Mouse (Mus musculus) heart, adult 2 months (tissue): ENCODE data around the gene Srsf2. TPM values are rescaled to one million over a fixed set of nuclear protein-coding genes. Genes with fewer than 3 reads are reported as not detected.

ENCODE experiments used
- DNase-seq, 2 experiments: peaks; one replicate each; pipeline ENCODE4 v3.0.0; 2021
- H3K27ac ChIP-seq: fragments of 200-600 bp; 2 replicates; pipeline ENCODE4 v1.8.1; 2022
- H3K27me3 ChIP-seq: fragments of 200-500 bp; 2 replicates; pipeline ENCODE4 v1.6.1; 2012; ENCODE audit warnings: mild to moderate bottlenecking, low read length, inconsistent platforms, mixed read lengths; ENCODE audit not compliant: control insufficient read depth, insufficient read depth
- H3K36me3 ChIP-seq: fragments of 200-500 bp; 2 replicates; pipeline ENCODE4 v1.6.1; 2012; ENCODE audit warnings: low read length, inconsistent platforms; ENCODE audit not compliant: control insufficient read depth, insufficient read depth
- H3K4me1 ChIP-seq: fragments of 200-500 bp; 2 replicates; pipeline ENCODE4 v1.6.1; 2011; ENCODE audit warnings: low read length; ENCODE audit not compliant: control insufficient read depth, insufficient read depth
- H3K4me3 ChIP-seq: fragments of 200-600 bp; 2 replicates; pipeline ENCODE4 v1.8.1; 2022
- H3K79me2 ChIP-seq: fragments of 200-500 bp; replicated peaks from 2 replicates; pipeline ENCODE4 v1.6.1; 2012; ENCODE audit warnings: mild to moderate bottlenecking, inconsistent platforms, low read length, moderate library complexity, mixed read lengths; ENCODE audit not compliant: control insufficient read depth, insufficient read depth
- H3K9ac ChIP-seq: fragments of 200-500 bp; 2 replicates; pipeline ENCODE4 v1.6.1; 2012; ENCODE audit warnings: low read depth, mild to moderate bottlenecking, control low read depth, inconsistent platforms, low read length, mixed read lengths
- CTCF ChIP-seq: fragments of 200-600 bp; IDR thresholded peaks from 2 replicates; pipeline ENCODE4 v1.8.1; 2022; ENCODE audit warnings: antibody characterized with exemption, mild to moderate bottlenecking, moderate library complexity
- EP300 ChIP-seq: fragments of 200-500 bp; IDR thresholded peaks from 2 replicates; pipeline ENCODE4 v1.6.1; 2011; ENCODE audit warnings: low read depth, low read length, control low read depth; ENCODE audit not compliant: insufficient read depth
- POLR2A ChIP-seq: fragments of 200-500 bp; IDR thresholded peaks from 2 replicates; pipeline ENCODE4 v1.6.1; 2011; ENCODE audit warnings: mild to moderate bottlenecking, low read depth, low read length, control low read depth; ENCODE audit not compliant: insufficient read depth
- WGBS: fragments of 180-500 bp; shearing (Covaris S2); methylation state at CpG from one replicate; pipeline ENCODE4 v1.1.7; 2018; 5-methylcytosine and 5-hydroxymethylcytosine counted together
- intact Hi-C: fragments of 180-260 bp; cut with DNase I; formaldehyde crosslinking; loops from one replicate; pipeline ENCODE4 v1.15.1; 2025
- polyA plus RNA-seq: library from polyadenylated mRNA; depleted of rRNA; stranded (reverse); fragments of >200 nt; gene quantifications from 2 replicates; pipeline ENCODE4 v1.2.3, GENCODE M21; 2012
- total RNA-seq, 2 experiments: library from RNA; stranded (reverse); gene quantifications; 2 replicates each; pipeline ENCODE4 v1.2.3; 2021

Gene Srsf2
- total and polyA plus RNA-seq, 3 experiments = 91.4 to 158 (median 104) TPM

- intact Hi-C loops = loop anchor here (1.0 to 10.0 kb wide), 2 partner anchors 171 to 289 kb away; no protein-coding TSS in a partner anchor
- TF ChIP-seq POLR2A (no peak), CTCF (peak; percentile 98), EP300 (peak; percentile 85)
- Histone ChIP-seq H3K27ac (no peak overlapping the region), H3K4me1 (peaks cover 1% of the 10 kb centered on the region; the same call in 1 of the 2 replicates), H3K9ac (peak overlapping the region; percentile 37), H3K27me3 (no peaks in the 10 kb centered on the region), H3K79me2 (no peaks in the 10 kb centered on the region), H3K4me3 (peak overlapping the region; percentile 41), H3K36me3 (no peaks in the 10 kb centered on the region)
- WGBS = 4% methylated on average over 28 of the region's 28 CpGs
- peak; percentile 73 to 80 for DNase-seq
These were observed 32.6 kb upstream of the Srsf2 start for GRCm38 (mm10) chr11:116885275-116886151.

- TF ChIP-seq EP300 = no peak
- TF ChIP-seq POLR2A = no peak
- TF ChIP-seq CTCF = no peak
- intact Hi-C loops = loop anchor here (10.0 kb wide), 1 partner anchor 291 kb away; no protein-coding TSS in a partner anchor
- Histone ChIP-seq H3K27ac (no peak overlapping the region), H3K4me3 (no peak overlapping the region), H3K79me2 (no peaks in the 10 kb centered on the region), H3K9ac (no peak overlapping the region), H3K36me3 (no peaks in the 10 kb centered on the region), H3K4me1 (peaks cover 1% of the 10 kb centered on the region; the same call in 1 of the 2 replicates), H3K27me3 (no peaks in the 10 kb centered on the region)
- 85% methylated on average over 6 of the region's 6 CpGs for WGBS
- no peak for DNase-seq
These were observed 31.2 kb upstream of the Srsf2 start for GRCm38 (mm10) chr11:116884061-116884460.

- no peak overlapping the region for H3K4me3 ChIP-seq
- H3K27me3 ChIP-seq = no peaks in the 10 kb centered on the region
- DNase-seq = no peak
- H3K9ac ChIP-seq = no peak overlapping the region
- H3K4me1 ChIP-seq = peaks cover 1% of the 10 kb centered on the region; the same call in 1 of the 2 replicates
- intact Hi-C loops = loop anchor here (10.0 kb wide), 1 partner anchor 292 kb away; no protein-coding TSS in a partner anchor
- H3K27ac ChIP-seq = no peak overlapping the region
- no peaks in the 10 kb centered on the region for H3K36me3 ChIP-seq
- TF ChIP-seq EP300 (no peak), POLR2A (no peak), CTCF (no peak)
- no peaks in the 10 kb centered on the region for H3K79me2 ChIP-seq
- 84% methylated on average over 10 of the region's 10 CpGs for WGBS
These were observed 29.6 kb upstream of the Srsf2 start for GRCm38 (mm10) chr11:116882446-116882845.

DNA sequence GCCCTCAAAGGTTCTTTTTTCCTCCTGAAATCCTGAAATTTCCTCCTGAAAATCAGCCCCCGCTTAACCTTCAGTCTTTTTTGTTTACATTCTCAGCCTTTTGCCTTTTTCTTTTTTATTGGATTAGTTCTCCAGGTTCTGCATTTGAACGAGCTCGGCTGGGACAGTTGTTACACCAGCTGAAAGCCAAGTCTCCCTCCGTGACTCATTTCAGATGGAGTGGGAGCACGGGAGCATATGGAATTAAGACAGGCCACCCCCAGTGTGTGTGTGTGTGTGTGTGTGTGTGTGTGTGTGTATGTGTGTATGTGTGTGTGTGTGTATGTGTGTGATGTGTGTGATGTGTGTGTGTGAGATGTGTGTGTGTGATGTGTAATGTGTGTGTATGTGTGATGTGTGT, 28.5 kb upstream of the Srsf2 start:
- TF ChIP-seq EP300 = no peak
- TF ChIP-seq POLR2A = no peak
- no peak for TF ChIP-seq CTCF
- Histone ChIP-seq H3K27me3 (no peaks in the 10 kb centered on the region), H3K36me3 (no peaks in the 10 kb centered on the region), H3K9ac (no peak overlapping the region), H3K79me2 (no peaks in the 10 kb centered on the region), H3K4me3 (no peak overlapping the region), H3K4me1 (peaks cover 1% of the 10 kb centered on the region; the same call in 1 of the 2 replicates), H3K27ac (no peak overlapping the region)
- DNase-seq = no peak
- intact Hi-C loops = loop anchor here (10.0 kb wide), 1 partner anchor 293 kb away; no protein-coding TSS in a partner anchor
- WGBS = 70% methylated on average over 5 of the region's 5 CpGs

DNA sequence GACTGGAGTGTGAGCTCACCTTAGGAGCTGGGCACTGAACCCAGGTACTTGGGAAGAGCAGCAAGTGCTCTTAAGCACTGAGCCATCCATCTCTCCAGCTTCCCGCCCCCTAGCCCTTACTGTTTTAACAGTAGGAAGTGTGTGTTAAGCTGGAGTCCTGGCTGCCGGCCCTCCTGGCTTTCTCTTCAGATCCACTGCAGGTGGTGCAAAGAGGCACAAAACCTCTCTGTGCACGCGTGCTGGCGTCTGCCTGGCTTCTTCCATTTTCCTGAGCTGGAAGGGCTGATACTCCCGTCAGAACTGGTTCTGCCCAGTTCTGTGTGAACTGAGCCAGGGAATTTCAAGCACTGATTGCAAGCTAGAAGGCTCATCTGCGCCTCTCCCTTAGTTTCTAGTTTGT, 27.9 kb upstream of the Srsf2 start:
- peaks cover 1% of the 10 kb centered on the region; the same call in 1 of the 2 replicates for H3K4me1 ChIP-seq
- intact Hi-C loops = loop anchor here (10.0 kb wide), 1 partner anchor 294 kb away; no protein-coding TSS in a partner anchor
- no peaks in the 10 kb centered on the region for H3K79me2 ChIP-seq

GRCm38 (mm10) chr11:116878454-116878853, 25.6 kb upstream of the Srsf2 start:
- Histone ChIP-seq H3K27ac (no peak overlapping the region), H3K79me2 (no peaks in the 10 kb centered on the region), H3K4me1 (no peaks in the 10 kb centered on the region), H3K36me3 (no peaks in the 10 kb centered on the region), H3K9ac (no peak overlapping the region), H3K27me3 (no peaks in the 10 kb centered on the region), H3K4me3 (no peak overlapping the region)
- 87% methylated on average over 8 of the region's 8 CpGs for WGBS
- intact Hi-C loops = no loop called here
- TF ChIP-seq CTCF (no peak), EP300 (no peak), POLR2A (no peak)
- DNase-seq = no peak

More for the DNA sequence above, 27.9 kb upstream of the Srsf2 start:
- DNase-seq = no peak
- no peak overlapping the region for H3K9ac ChIP-seq
- WGBS = 71% methylated on average over 7 of the region's 7 CpGs
- H3K27me3 ChIP-seq = no peaks in the 10 kb centered on the region
- no peak for TF ChIP-seq EP300
- TF ChIP-seq CTCF = no peak
- TF ChIP-seq POLR2A = no peak
- no peaks in the 10 kb centered on the region for H3K36me3 ChIP-seq
- H3K27ac ChIP-seq = no peak overlapping the region
- H3K4me3 ChIP-seq = no peak overlapping the region
